Mouse (Mus musculus) bone marrow, adult 2 months (tissue): Measurements from ENCODE around the gene Cldn4.

Experiments used
- CTCF ChIP-seq: fragments of 200-500 bp; IDR thresholded peaks from 2 replicates; pipeline ENCODE4 v1.5.1; 2011; ENCODE audit warnings: low read length, control low read depth; ENCODE audit not compliant: control insufficient read depth, insufficient read depth
- POLR2A ChIP-seq: fragments of 200-500 bp; IDR thresholded peaks from 2 replicates; pipeline ENCODE4 v1.6.1; 2011; ENCODE audit warnings: low read depth, mild to moderate bottlenecking, control low read depth, low read length, borderline replicate concordance; ENCODE audit not compliant: control insufficient read depth

GRCm38 (mm10) chr5:134989741-134990140 is 43.0 kb upstream of the Cldn4 start:
- TF ChIP-seq POLR2A (no peak), CTCF (no peak)
